In the genomic region with DNA sequence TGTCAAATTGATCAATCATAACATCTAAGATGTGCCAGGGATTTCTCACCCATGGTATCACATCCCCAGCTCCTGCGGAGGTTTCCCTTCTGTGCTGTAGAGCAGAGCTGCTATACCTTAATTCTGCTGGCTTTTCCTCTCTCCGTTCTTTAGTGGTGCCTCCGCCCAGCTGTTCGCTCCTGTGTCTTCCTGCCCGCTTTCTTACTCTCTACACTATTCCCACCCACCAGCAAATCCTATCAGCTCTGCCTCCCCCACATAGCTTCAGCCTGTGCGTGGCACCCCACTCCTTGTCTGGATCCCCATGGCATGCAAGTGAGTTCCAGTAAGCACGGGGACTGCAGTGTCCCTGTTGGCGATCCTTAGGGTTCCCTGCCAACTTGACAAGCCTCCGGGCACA, we compare ENCODE assay signal across 8 mouse cellular contexts.
"Had no signal": no experiment of that assay in that cellular context is flagged by ENCODE, and none has a peak within 500 bp of the region (broad histone marks: within the 10 kb centered on the region; RNA-seq: fewer than 3 reads in every experiment).

No protein-coding gene starts in this region.

- DNase-seq: kidney, adult 11 months; kidney, adult 9 months; kidney, postnatal 36 days; lung, embryonic 14.5 days; lung, postnatal 10 days; lung, postnatal 4 days; retina, postnatal 1 day; thymus, postnatal 36 days had no signal
